Mouse (Mus musculus) urinary bladder, adult 2 months (tissue): ENCODE data around the gene Gm47959. TPM values are rescaled to one million over a fixed set of nuclear protein-coding genes. Genes with fewer than 3 reads are reported as not detected.
"Not testable (repeated sequence)": the region's sequence is repeated elsewhere in the genome, so short reads cannot be mapped to it uniquely, and the experiment has no call there.

Source experiments
- DNase-seq: peaks from one replicate; pipeline ENCODE4 v3.0.0; 2022; ENCODE audit warnings: low spot score
- polyA plus RNA-seq: library from polyadenylated mRNA; depleted of rRNA; stranded (reverse); fragments of >200 nt; gene quantifications from 2 replicates; pipeline ENCODE4 v1.2.3, GENCODE M21; 2012; rRNA removed

The Gm47959 gene
- polyA plus RNA-seq: not detected in 2 replicates

- not testable (repeated sequence) for DNase-seq
These were observed at the start of gene Gm47959 for GRCm38 (mm10) chr1:83000306-83000705. Gene Gm47959, plus strand, starts transcription at chr1:83000548.

- not testable (repeated sequence) for DNase-seq
These were observed 44.4 kb upstream of the Gm47959 start, which contains the start of gene Gm7544 for GRCm38 (mm10) chr1:82955913-82956312. Gene Gm7544, minus strand, starts transcription at chr1:82956013.

- DNase-seq: no peak
These were observed 40.4 kb upstream of the Gm47959 start, which contains the start of gene Gm47955 for GRCm38 (mm10) chr1:82959870-82960385. Gene Gm47955, plus strand, starts transcription at chr1:82960286.

DNA sequence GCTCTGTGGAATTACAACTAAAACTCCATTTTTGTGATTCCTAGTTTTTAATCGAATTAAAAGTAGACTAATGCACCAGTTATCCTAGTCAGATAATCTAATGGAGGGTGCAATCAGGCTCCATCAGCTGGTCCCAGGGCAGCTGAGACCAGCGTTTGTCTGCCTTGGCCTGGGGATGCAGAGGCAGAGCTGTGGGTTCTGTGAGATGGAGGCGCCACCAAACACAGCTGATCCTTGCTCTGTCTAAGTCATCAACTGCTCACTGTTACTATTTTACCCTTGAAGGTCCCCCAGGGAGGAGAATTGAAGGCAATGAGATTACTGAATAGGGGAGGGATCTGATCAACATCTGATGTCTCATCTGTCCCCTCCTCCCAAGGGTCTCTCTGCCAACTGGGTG lies 33.9 kb upstream of the Gm47959 start:
- DNase-seq: no peak

GRCm38 (mm10) chr1:82972046-82972445 lies 28.3 kb upstream of the Gm47959 start:
- DNase-seq: no peak

- DNase-seq: no peak
These were observed 27.1 kb upstream of the Gm47959 start for GRCm38 (mm10) chr1:82973244-82973643.

DNA sequence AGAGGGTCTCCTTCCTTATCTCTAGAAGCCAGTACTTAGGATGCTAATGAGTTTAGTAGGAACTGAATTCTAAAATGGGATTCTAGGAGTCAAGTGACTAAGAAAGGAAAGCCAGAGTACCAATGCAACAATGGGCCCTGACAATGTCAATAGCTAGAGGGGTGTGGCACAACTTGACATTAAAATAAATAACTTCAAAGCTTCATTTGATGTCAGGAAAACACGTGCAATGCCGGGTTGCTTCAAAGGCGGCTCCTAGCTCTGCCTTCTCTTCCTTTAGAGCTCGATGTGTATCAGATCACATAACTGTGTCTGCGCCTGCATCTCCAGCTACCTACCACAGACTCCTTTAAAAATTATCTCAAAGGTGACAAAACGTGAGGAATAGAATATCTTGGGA lies 26.4 kb upstream of the Gm47959 start:
- DNase-seq: no peak

DNA sequence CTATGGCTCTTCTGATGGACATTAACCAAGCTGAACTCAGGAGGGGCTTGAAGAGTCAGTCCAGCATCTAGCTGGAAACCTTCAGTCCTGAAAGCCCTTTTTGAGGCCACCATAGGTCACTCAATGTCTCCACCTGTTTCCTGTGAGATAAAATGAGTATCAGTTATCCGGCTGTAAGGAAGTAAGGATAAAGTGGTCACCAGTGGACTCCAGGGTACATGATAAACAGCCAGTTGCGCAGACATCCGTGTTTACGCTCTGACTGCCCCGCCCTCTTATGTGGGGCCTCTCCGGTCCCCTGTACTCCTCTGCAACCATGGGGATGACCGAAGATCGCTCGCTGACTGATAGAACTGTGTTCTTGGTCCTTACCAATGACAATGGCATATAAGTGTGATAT lies 26.0 kb upstream of the Gm47959 start:
- no peak for DNase-seq

DNA sequence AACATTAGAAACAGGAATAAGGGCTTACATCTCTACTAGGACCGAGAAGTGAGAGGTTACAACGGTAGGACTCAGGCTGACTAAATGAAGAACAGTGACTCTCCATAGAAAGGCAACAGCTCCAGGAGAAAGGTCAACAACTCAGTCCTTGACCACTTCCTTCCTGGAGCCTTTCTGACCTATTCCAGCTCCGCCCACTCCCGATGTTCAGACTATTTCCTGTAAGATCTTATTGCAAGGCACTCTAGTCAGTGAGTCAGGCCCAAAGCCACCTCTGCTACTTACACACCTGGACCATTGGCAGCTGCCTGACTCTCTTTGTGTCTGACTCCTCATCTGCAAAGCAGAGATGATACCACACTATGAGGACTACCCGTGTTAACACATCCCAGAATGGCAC lies 24.6 kb upstream of the Gm47959 start:
- DNase-seq: no peak

- no peak for DNase-seq
These were observed 22.5 kb upstream of the Gm47959 start for GRCm38 (mm10) chr1:82977840-82978239.

- DNase-seq: no peak
These were observed 13.6 kb upstream of the Gm47959 start for GRCm38 (mm10) chr1:82986738-82987137.

GRCm38 (mm10) chr1:82987530-82988198 lies 12.7 kb upstream of the Gm47959 start:
- DNase-seq: no peak

GRCm38 (mm10) chr1:82991062-82991461 lies 9.3 kb upstream of the Gm47959 start:
- no peak for DNase-seq

DNA sequence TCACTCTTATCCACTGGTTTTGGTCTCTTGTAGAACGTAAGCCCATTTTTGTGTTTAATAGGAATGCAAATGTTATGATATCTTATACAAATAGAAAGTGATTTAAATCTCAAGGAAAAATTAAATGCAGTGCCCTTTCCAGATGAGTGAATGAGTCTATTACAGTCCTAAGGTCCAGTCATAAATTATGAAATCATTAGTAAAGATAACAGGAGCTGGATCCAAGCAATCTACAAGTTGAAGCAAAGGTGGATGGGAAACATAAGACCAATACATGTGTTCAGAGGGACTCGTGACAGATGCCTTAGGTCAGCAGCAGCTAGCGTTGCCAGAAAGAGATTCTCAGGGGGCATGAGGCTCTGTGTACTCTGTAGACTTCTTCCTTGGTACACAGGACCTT lies 8.8 kb upstream of the Gm47959 start:
- DNase-seq: no peak

- DNase-seq: no peak
These were observed 8.3 kb upstream of the Gm47959 start for GRCm38 (mm10) chr1:82992093-82992492.

DNA sequence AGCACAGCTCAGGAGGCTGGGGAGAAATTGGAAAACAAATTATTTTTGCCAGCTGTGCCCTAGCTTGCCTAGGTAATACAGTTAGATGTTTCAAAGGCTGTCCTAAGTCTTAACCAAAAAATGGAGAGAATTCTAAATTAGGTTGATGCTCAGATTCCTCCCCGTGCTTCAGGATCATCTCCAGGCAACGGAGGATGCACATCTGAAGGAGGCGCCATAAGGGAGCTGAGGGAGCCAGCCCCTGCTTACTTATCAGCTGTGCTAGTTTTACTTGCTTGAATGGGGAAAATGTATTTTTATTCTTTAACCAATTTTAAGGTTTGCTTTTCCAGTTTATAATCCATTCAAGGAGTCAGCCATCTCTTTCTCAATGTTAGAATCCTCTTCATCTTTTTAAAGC lies 6.4 kb upstream of the Gm47959 start:
- DNase-seq: no peak

DNA sequence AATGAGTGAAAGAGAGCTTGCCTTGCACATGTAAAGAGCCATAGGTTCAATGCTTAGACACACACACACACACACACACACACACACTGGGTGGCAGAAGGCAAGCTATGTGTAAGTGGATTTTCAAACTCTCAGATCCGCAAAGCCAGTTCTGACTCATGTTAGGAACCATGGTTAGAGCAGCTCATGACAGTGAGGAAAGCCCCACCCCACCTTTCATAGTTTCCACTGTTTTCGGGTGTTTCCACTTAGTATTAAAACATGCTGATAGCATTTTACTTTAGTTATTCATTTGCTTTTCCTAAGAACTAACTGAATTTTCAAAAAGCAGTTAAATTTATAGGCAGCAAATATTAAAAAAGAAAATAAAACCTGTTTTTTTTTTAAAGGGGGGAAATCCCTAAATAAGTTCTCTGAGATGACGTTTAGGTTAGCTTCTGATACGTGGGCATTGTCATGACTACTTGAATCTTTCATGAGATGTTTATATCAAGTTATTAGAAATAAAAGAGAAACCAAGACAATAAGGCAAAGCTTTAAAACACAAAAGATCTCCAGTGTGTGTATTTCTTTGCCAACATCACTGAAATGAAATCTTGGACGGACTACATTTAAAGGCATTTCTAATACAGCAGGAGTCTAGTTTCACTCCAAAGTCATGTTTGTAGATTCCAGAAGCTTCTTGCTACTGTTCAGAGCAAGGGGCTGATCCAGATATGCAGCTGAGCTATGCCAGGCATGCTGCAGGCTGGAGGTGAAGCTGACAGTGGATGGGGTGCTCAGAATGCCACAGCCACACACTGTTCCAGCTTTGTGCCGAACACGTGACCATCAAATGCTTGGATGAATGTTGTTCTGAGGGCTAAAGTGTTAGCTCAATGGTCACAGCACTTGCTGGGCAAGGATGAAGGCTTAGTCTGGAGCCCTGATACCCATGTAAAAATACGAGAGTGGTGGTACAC lies 6.2 kb downstream of the Gm47959 start:
- no peak for DNase-seq

- no peak for DNase-seq
These were observed 7.1 kb downstream of the Gm47959 start for GRCm38 (mm10) chr1:83007471-83007870.

- no peak for DNase-seq
These were observed 14.1 kb downstream of the Gm47959 start for GRCm38 (mm10) chr1:83014477-83014876.

DNA sequence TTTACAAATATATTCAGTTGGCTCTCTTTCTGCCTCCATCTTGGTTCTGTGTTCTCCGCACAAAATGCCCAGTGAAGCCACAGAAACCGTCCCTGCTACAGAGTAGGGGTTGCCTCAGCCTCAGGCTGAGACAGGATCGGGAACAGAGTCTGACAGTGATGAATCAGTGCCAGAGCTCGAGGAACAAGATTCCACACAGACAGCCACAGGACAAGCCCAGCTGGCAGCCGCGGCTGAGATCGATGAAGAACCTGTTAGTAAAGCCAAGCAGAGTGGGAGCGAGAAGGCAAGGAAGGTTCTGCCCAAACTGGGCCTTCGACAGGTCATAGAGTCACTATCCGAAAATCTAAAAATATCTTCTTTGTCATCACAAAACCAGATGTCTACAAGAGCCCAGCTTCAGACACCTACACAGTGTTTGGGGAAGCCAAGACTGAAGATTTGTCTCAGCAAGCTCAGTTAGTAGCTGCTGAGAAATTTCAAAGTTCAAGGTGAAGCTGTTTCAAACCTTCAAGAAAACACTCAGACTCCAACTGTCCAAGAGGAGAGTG lies 15.1 kb downstream of the Gm47959 start:
- DNase-seq: no peak

GRCm38 (mm10) chr1:83016556-83016955 lies 16.2 kb downstream of the Gm47959 start:
- no peak for DNase-seq

- no peak for DNase-seq
These were observed 31.6 kb downstream of the Gm47959 start for GRCm38 (mm10) chr1:83031950-83032349.
